Mouse (Mus musculus) intestine, postnatal 0 days (tissue): Measurements from ENCODE around the gene Ggta1. TPM values are rescaled to one million over a fixed set of nuclear protein-coding genes. Genes with fewer than 3 reads are reported as not detected.

Source experiments
- ATAC-seq: fragments of 200-750 bp; cut with Nextera tagmentation; 2 replicates; pipeline ENCODE4 v1.8.0; 2017; ENCODE audit warnings: mild to moderate bottlenecking, moderate TSS enrichment, moderate library complexity
- H3K27ac ChIP-seq: fragments of 300-500 bp; sonication (generic); 2 replicates; pipeline ENCODE4 v1.5.1; 2014; ENCODE audit warnings: mild to moderate bottlenecking, low read depth, low read length, moderate library complexity
- H3K27me3 ChIP-seq: fragments of 300-500 bp; sonication (generic); replicated peaks from 2 replicates; pipeline ENCODE4 v1.6.1; 2014; ENCODE audit warnings: low read length, mixed read lengths; ENCODE audit not compliant: control insufficient read depth, insufficient read depth
- H3K36me3 ChIP-seq: fragments of 300-500 bp; sonication (generic); 2 replicates; pipeline ENCODE4 v1.6.1; 2014; ENCODE audit warnings: mild to moderate bottlenecking, moderate library complexity; ENCODE audit not compliant: control insufficient read depth, insufficient read depth
- H3K4me1 ChIP-seq: fragments of 300-500 bp; sonication (generic); replicated peaks from 2 replicates; pipeline ENCODE4 v1.6.1; 2014; ENCODE audit warnings: antibody characterized with exemption, low read length, mixed read lengths; ENCODE audit not compliant: control insufficient read depth, insufficient read depth
- H3K4me2 ChIP-seq: fragments of 300-500 bp; sonication (generic); replicated peaks from 2 replicates; pipeline ENCODE4 v1.6.1; 2014; ENCODE audit warnings: low read depth, mild to moderate bottlenecking, moderate library complexity
- H3K4me3 ChIP-seq: fragments of 300-500 bp; sonication (generic); 2 replicates; pipeline ENCODE4 v1.5.1; 2014; ENCODE audit warnings: low read depth, low read length
- H3K9ac ChIP-seq: fragments of 300-500 bp; sonication (generic); 2 replicates; pipeline ENCODE4 v1.6.1; 2014; ENCODE audit warnings: mild to moderate bottlenecking, low read depth, low read length
- H3K9me3 ChIP-seq: fragments of 300-500 bp; sonication (generic); 2 replicates; pipeline ENCODE4 v1.6.1; 2016; ENCODE audit warnings: mixed run types; ENCODE audit not compliant: control insufficient read depth
- CTCF ChIP-seq: sonication (generic); IDR thresholded peaks from 2 replicates; pipeline ENCODE4 v1.5.1; 2016; ENCODE audit warnings: low read depth, mild to moderate bottlenecking, control low read depth, antibody characterized with exemption, moderate library complexity
- WGBS: fragments of 180-500 bp; shearing (Covaris S2); extraction: QIAGEN DNeasy Blood & Tissue Kit; methylation state at CpG from one replicate; pipeline ENCODE4 v1.1.7; 2014; 5-methylcytosine and 5-hydroxymethylcytosine counted together
- polyA plus RNA-seq: library from polyadenylated mRNA; unstranded; fragments of >200 nt; fragmentation: Nextera tagmentation; extraction: Ambion mirVana; gene quantifications from 2 replicates; pipeline ENCODE4 v1.2.1, GENCODE M21; 2015

Ggta1 gene
- polyA plus RNA-seq, 1 experiment from 2014 or later: 7.0 TPM

- Histone ChIP-seq H3K9ac (no peak overlapping the region), H3K36me3 (no peaks in the 10 kb centered on the region), H3K27me3 (no peaks in the 10 kb centered on the region), H3K4me2 (peak overlapping the region; percentile 24; the same call in 1 of the 2 replicates), H3K4me1 (0 out of 2 replicates have a peak, but pooled peaks cover 4% of the 10 kb centered on the region), H3K27ac (peak overlapping the region; percentile 35; the same call in 1 of the 2 replicates), H3K9me3 (no peaks in the 10 kb centered on the region), H3K4me3 (no peak overlapping the region)
- ATAC-seq: no peak
- no peak for TF ChIP-seq CTCF
- WGBS: 48% methylated on average over 6 of the region's 6 CpGs
These were observed 18.2 kb downstream of the Ggta1 start for GRCm38 (mm10) chr2:35444764-35445262.

- Histone ChIP-seq H3K4me3 (no peak overlapping the region), H3K9me3 (no peaks in the 10 kb centered on the region), H3K27me3 (no peaks in the 10 kb centered on the region), H3K4me1 (0 out of 2 replicates have a peak, but pooled peaks cover 4% of the 10 kb centered on the region), H3K36me3 (no peaks in the 10 kb centered on the region), H3K9ac (no peak overlapping the region), H3K4me2 (no peak overlapping the region; the same call in 1 of the 2 replicates), H3K27ac (peak overlapping the region; percentile 35; the same call in 1 of the 2 replicates)
- TF ChIP-seq CTCF: peak; percentile 24; the same call in 1 of the 2 replicates
- ATAC-seq: no peak
- WGBS: 58% methylated on average over 16 of the region's 16 CpGs
These were observed 18.9 kb downstream of the Ggta1 start for GRCm38 (mm10) chr2:35443981-35444763.

GRCm38 (mm10) chr2:35443325-35443724 lies 19.7 kb downstream of the Ggta1 start:
- ATAC-seq: no peak
- Histone ChIP-seq H3K4me2 (no peak overlapping the region), H3K27me3 (no peaks in the 10 kb centered on the region), H3K4me3 (no peak overlapping the region), H3K36me3 (no peaks in the 10 kb centered on the region), H3K4me1 (0 out of 2 replicates have a peak, but pooled peaks cover 4% of the 10 kb centered on the region), H3K9me3 (no peaks in the 10 kb centered on the region), H3K9ac (no peak overlapping the region), H3K27ac (no peak overlapping the region)
- TF ChIP-seq CTCF: no peak
- 60% methylated on average over 5 of the region's 5 CpGs for WGBS

GRCm38 (mm10) chr2:35442079-35442478 lies 21.0 kb downstream of the Ggta1 start:
- Histone ChIP-seq H3K27me3 (no peaks in the 10 kb centered on the region), H3K27ac (no peak overlapping the region), H3K36me3 (no peaks in the 10 kb centered on the region), H3K4me1 (0 out of 2 replicates have a peak, but pooled peaks cover 4% of the 10 kb centered on the region), H3K4me3 (no peak overlapping the region), H3K9me3 (no peaks in the 10 kb centered on the region), H3K9ac (no peak overlapping the region), H3K4me2 (no peak overlapping the region)
- TF ChIP-seq CTCF: no peak
- WGBS: 78% methylated on average over 6 of the region's 6 CpGs
- no peak for ATAC-seq

- no peak overlapping the region for H3K27ac ChIP-seq
- H3K36me3 ChIP-seq: no peaks in the 10 kb centered on the region
- 73% methylated on average over 6 of the region's 6 CpGs for WGBS
- no peaks in the 10 kb centered on the region for H3K9me3 ChIP-seq
- no peak overlapping the region for H3K4me2 ChIP-seq
- TF ChIP-seq CTCF: no peak
- no peak overlapping the region for H3K4me3 ChIP-seq
- no peak overlapping the region for H3K9ac ChIP-seq
- no peaks in the 10 kb centered on the region for H3K27me3 ChIP-seq
- H3K4me1 ChIP-seq: 0 out of 2 replicates have a peak, but pooled peaks cover 2% of the 10 kb centered on the region
- no peak for ATAC-seq
These were observed 21.6 kb downstream of the Ggta1 start for GRCm38 (mm10) chr2:35441419-35441818.

GRCm38 (mm10) chr2:35440480-35440879 lies 22.6 kb downstream of the Ggta1 start:
- Histone ChIP-seq H3K4me1 (no peaks in the 10 kb centered on the region), H3K9ac (no peak overlapping the region), H3K9me3 (no peaks in the 10 kb centered on the region), H3K27ac (no peak overlapping the region), H3K4me2 (no peak overlapping the region), H3K4me3 (no peak overlapping the region), H3K27me3 (no peaks in the 10 kb centered on the region), H3K36me3 (no peaks in the 10 kb centered on the region)
- WGBS: 91% methylated on average over 3 of the region's 3 CpGs
- no peak for ATAC-seq
- TF ChIP-seq CTCF: no peak
